Mouse (Mus musculus) neural tube, embryonic 14.5 days (tissue): ENCODE data around the gene Rabep2. TPM values are rescaled to one million over a fixed set of nuclear protein-coding genes. Genes with fewer than 3 reads are reported as not detected.
"Not testable (repeated sequence)": the region's sequence is repeated elsewhere in the genome, so short reads cannot be mapped to it uniquely, and the experiment has no call there.

ENCODE experiments used
- ATAC-seq: fragments of 200-750 bp; cut with Nextera tagmentation; 2 replicates; pipeline ENCODE4 v1.8.0; 2017; ENCODE audit warnings: low read depth, mild to moderate bottlenecking, moderate TSS enrichment, moderate library complexity
- H3K27ac ChIP-seq: fragments of 300-500 bp; sonication (generic); 2 replicates; pipeline ENCODE4 v1.5.1; 2014; ENCODE audit warnings: low read depth, mild to moderate bottlenecking, control low read depth, low read length, moderate library complexity, mixed read lengths
- H3K27me3 ChIP-seq: fragments of 300-500 bp; sonication (generic); 2 replicates; pipeline ENCODE4 v1.6.1; 2014; ENCODE audit warnings: low read length; ENCODE audit not compliant: control insufficient read depth, insufficient read depth
- H3K36me3 ChIP-seq: fragments of 300-500 bp; sonication (generic); 2 replicates; pipeline ENCODE4 v1.6.1; 2014; ENCODE audit warnings: low read length, mixed read lengths; ENCODE audit not compliant: control insufficient read depth, insufficient read depth
- H3K4me1 ChIP-seq: fragments of 300-500 bp; sonication (generic); 2 replicates; pipeline ENCODE4 v1.6.1; 2014; ENCODE audit warnings: low read length; ENCODE audit not compliant: control insufficient read depth, insufficient read depth
- H3K4me2 ChIP-seq: fragments of 300-500 bp; sonication (generic); 2 replicates; pipeline ENCODE4 v1.6.1; 2014; ENCODE audit warnings: mild to moderate bottlenecking, low read depth, low read length, control low read depth
- H3K4me3 ChIP-seq: fragments of 300-500 bp; sonication (generic); 2 replicates; pipeline ENCODE4 v1.5.1; 2014; ENCODE audit warnings: low read depth, low read length, control low read depth, mixed read lengths
- H3K9ac ChIP-seq: fragments of 300-500 bp; sonication (generic); replicated peaks from 2 replicates; pipeline ENCODE4 v1.6.1; 2014; ENCODE audit warnings: low read depth, mild to moderate bottlenecking, control low read depth, low read length, mixed read lengths
- H3K9me3 ChIP-seq: fragments of 300-500 bp; sonication (generic); 2 replicates; pipeline ENCODE4 v1.6.1; 2016; ENCODE audit warnings: low read length; ENCODE audit not compliant: control insufficient read depth
- WGBS: fragments of 180-500 bp; shearing (Covaris S2); extraction: QIAGEN DNeasy Blood & Tissue Kit; methylation state at CpG from one replicate; pipeline ENCODE4 v1.1.7; 2014; 5-methylcytosine and 5-hydroxymethylcytosine counted together
- polyA plus RNA-seq: library from polyadenylated mRNA; unstranded; fragments of >200 nt; fragmentation: Nextera tagmentation; extraction: Ambion mirVana; gene quantifications from 2 replicates; pipeline ENCODE4 v1.2.1, GENCODE M21; 2014

Rabep2 gene
- polyA plus RNA-seq, 1 experiment from 2014 or later, result 19.8 TPM

DNA sequence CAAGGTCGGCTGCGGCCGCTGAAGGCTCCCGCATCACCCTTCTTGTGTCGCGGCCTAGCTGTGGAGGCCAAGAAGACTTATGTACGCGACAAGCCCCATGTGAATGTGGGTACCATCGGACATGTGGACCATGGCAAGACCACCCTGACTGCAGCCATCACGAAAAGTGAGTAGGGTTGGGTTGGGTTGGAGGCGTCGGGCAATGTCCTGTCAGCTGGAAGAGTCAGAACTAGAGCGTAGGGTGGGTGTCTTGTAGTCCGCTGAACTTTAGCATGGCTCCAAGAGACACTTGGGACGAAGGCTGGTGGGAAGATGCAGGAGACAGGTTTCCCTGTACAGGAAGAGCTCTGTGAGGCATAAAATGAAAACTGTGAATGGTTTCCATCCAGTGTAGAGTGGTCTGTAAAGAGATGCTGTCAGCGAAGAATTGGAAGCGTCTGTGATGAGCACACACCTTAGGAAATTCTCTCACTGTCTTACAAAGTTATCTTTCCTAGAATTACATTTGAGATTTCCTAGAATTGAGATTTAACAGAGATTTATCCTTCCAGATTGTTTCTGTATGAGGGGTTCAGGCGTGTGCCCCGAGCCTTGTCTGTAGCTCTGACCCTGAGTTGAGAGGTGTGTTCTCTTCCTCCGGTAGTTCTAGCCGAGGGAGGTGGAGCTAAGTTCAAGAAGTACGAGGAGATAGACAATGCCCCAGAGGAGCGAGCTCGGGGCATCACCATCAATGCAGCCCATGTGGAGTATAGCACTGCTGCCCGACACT is 59.2 kb downstream of the Rabep2 start:
- not testable (repeated sequence) for H3K9me3 ChIP-seq, H3K27ac ChIP-seq, ATAC-seq, H3K4me1 ChIP-seq, H3K27me3 ChIP-seq
- Histone ChIP-seq H3K4me2 (peak overlapping the region; percentile 88), H3K9ac (peak overlapping the region; percentile 55), H3K36me3 (peaks cover 22% of the 10 kb centered on the region), H3K4me3 (peak overlapping the region; percentile 58)
- WGBS, result 25% methylated on average over 21 of the region's 25 CpGs

DNA sequence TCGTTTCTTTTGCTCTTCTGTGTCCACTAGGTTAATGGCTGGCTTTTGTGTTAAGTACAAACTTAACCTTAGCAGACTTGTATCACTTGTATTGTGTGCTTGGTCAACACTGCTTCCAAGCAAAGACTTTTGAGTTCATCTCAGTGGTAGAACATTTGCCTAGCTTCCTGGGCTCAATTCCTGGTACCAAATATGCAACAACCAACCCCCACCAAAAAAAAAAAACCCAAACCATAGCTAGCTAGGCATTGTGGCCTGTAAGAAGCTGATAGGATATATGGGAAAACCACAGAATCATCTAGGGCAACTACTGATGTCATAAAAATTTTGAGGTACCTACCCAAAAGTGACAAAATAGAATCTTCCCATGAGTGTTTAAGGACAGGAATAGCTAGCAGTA is 62.4 kb downstream of the Rabep2 start:
- H3K4me2 ChIP-seq, result no peak overlapping the region
- no peak overlapping the region for H3K9ac ChIP-seq
- peaks cover 54% of the 10 kb centered on the region for H3K36me3 ChIP-seq
- ATAC-seq, result no peak
- H3K4me3 ChIP-seq, result no peak overlapping the region
- 89% methylated on average over 1 of the region's 1 CpGs for WGBS
- H3K27me3 ChIP-seq, result no peaks in the 10 kb centered on the region
- H3K27ac ChIP-seq, result no peak overlapping the region
- H3K4me1 ChIP-seq, result peaks cover 7% of the 10 kb centered on the region
- H3K9me3 ChIP-seq, result no peaks in the 10 kb centered on the region

DNA sequence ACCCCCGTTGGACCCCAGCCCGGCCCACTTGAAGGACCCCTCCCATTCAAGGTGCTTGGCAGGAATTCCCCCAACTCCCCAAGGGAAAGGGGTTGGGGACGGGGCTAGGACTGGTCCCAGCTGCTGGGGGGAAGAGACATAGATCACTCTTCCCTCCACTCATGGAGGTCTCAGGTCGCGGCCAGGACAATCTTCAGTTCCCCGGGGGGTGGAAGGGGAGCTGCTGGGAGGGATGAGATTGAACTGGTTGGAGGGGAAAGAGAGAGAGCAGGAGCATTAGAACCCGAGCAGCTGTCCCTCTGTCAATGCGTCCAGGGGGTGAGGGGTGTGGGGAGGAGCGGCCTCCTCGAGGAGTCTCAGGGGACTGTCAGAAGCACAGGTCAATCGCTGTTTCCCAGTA is 63.4 kb downstream of the Rabep2 start:
- Histone ChIP-seq H3K4me2 (no peak overlapping the region), H3K27me3 (no peaks in the 10 kb centered on the region), H3K36me3 (peaks cover 63% of the 10 kb centered on the region), H3K27ac (no peak overlapping the region), H3K9ac (no peak overlapping the region), H3K4me1 (peaks cover 7% of the 10 kb centered on the region), H3K4me3 (no peak overlapping the region), H3K9me3 (no peaks in the 10 kb centered on the region)
- 32% methylated on average over 11 of the region's 11 CpGs for WGBS
- no peak for ATAC-seq

DNA sequence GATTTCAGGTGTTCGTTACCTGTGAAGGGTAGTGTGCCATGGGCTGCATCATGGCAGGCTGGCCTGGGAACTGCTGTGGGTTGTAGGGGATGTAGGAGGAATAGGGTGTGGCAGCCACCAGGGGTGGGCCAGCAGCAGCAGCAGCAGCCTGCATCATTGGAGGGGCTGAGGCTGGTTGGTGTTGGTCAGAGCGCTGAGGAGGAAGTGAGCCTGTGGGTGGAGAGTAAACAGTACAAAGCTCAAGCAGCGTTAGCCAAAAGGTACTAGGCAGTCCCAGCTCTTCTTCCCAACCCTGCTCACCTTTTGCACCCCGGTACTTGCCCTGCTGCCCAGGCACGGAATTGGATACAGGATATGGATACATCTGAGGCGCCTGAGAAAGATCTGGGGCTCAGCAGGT is 65.6 kb downstream of the Rabep2 start:
- Histone ChIP-seq H3K4me2 (no peak overlapping the region), H3K27me3 (no peaks in the 10 kb centered on the region), H3K9me3 (no peaks in the 10 kb centered on the region), H3K4me1 (no peaks in the 10 kb centered on the region), H3K9ac (no peak overlapping the region), H3K27ac (no peak overlapping the region), H3K36me3 (peaks cover 83% of the 10 kb centered on the region), H3K4me3 (no peak overlapping the region)
- no peak for ATAC-seq
- WGBS, result 90% methylated on average over 6 of the region's 6 CpGs

DNA sequence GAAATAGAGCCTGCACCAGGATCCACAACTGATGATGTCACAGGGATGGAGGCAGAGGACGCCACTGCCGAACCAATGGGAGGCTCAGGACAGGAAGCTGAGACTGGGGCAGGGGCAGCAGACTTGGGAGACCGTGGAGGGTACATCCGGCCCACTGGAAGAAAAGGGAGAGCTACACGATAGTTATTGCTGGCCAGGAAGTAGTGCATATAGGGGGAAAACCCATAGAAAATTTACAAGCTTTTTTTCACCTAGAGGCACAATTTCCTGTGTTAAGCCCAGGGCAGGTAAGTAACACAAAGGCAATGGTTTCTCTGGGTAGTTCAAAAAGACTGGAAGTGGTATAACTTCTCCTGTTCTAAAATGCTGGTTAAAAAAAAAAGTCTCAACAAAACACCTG is 67.9 kb downstream of the Rabep2 start:
- H3K9me3 ChIP-seq, result no peaks in the 10 kb centered on the region
- no peak overlapping the region for H3K4me3 ChIP-seq
- H3K36me3 ChIP-seq, result peaks cover 96% of the 10 kb centered on the region
- WGBS, result 91% methylated on average over 5 of the region's 5 CpGs
- H3K27ac ChIP-seq, result no peak overlapping the region
- no peak for ATAC-seq
- H3K4me2 ChIP-seq, result no peak overlapping the region
- no peaks in the 10 kb centered on the region for H3K27me3 ChIP-seq
- H3K4me1 ChIP-seq, result peaks cover 6% of the 10 kb centered on the region
- no peak overlapping the region for H3K9ac ChIP-seq

DNA sequence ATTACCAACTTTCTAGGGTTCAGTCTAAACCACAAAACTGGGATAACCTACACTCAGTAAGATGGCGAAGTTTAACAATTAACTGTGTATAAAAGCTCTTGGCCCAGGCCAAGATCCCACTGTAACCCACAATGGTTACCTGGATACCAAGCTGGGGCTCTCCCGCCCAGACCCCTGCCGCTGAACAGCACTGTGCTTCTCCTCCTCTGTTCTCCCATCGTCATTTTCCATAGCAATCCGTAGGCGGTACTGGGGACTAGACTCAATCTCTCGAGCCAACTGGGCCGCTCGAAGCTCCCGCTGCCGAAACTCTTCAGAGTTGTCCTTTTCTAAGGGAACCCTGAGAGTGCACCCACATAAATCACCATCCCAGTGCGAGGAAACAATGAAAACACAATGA is 69.4 kb downstream of the Rabep2 start:
- no peak for ATAC-seq
- peaks cover 6% of the 10 kb centered on the region for H3K4me1 ChIP-seq
- no peak overlapping the region for H3K4me2 ChIP-seq
- 81% methylated on average over 12 of the region's 12 CpGs for WGBS
- no peak overlapping the region for H3K27ac ChIP-seq
- no peak overlapping the region for H3K9ac ChIP-seq
- no peaks in the 10 kb centered on the region for H3K27me3 ChIP-seq
- no peaks in the 10 kb centered on the region for H3K9me3 ChIP-seq
- H3K36me3 ChIP-seq, result peaks cover 81% of the 10 kb centered on the region
- H3K4me3 ChIP-seq, result no peak overlapping the region

Other genes with a start within 250 kb of the Rabep2 start
- 68.3 and 77.2 TPM in 2 replicates for gene Xpo6, start 228.3 kb upstream of the Rabep2 start, polyA plus RNA-seq
- gene Sbk1, start 156.1 kb upstream of the Rabep2 start, polyA plus RNA-seq, result 232 and 271 TPM in 2 replicates
- gene Lat, start 59.2 kb upstream of the Rabep2 start, polyA plus RNA-seq, result 1.0 and 1.3 TPM in 2 replicates
- gene Spns1, start 51.3 kb upstream of the Rabep2 start, polyA plus RNA-seq, result 63.4 and 64.5 TPM in 2 replicates
- 3.4 TPM in 2 replicates for gene Nfatc2ip, start 32.0 kb upstream of the Rabep2 start, polyA plus RNA-seq
- gene Cd19, start 13.9 kb upstream of the Rabep2 start, polyA plus RNA-seq, result not detected in 2 replicates
- gene Atp2a1, start 34.3 kb downstream of the Rabep2 start, polyA plus RNA-seq, result 0.79 and 1.1 TPM in 2 replicates
- gene Sh2b1, start 46.7 kb downstream of the Rabep2 start, polyA plus RNA-seq, result 59.5 and 61.1 TPM in 2 replicates
- 133 and 137 TPM in 2 replicates for gene Tufm, start 58.6 kb downstream of the Rabep2 start, polyA plus RNA-seq
- gene Atxn2l, start 74.7 kb downstream of the Rabep2 start, polyA plus RNA-seq, result 68.5 and 68.9 TPM in 2 replicates
- gene Eif3c, start 137.7 kb downstream of the Rabep2 start, polyA plus RNA-seq, result 156 and 171 TPM in 2 replicates
- gene Apobr, start 156.2 kb downstream of the Rabep2 start, polyA plus RNA-seq, result 0.06 and 0.70 TPM in 2 replicates
- gene Cln3, start 157.1 kb downstream of the Rabep2 start, polyA plus RNA-seq, result 24.9 and 26.6 TPM in 2 replicates
- gene Il27, start 166.2 kb downstream of the Rabep2 start, polyA plus RNA-seq, result not detected in 2 replicates
- 2.2 and 10.8 TPM in 2 replicates for gene Nupr1, start 202.1 kb downstream of the Rabep2 start, polyA plus RNA-seq
- 58.0 and 61.5 TPM in 2 replicates for gene Sgf29, start 220.6 kb downstream of the Rabep2 start, polyA plus RNA-seq
- 0.59 and 2.2 TPM in 2 replicates for gene Sult1a1, start 247.7 kb downstream of the Rabep2 start, polyA plus RNA-seq